Mouse (Mus musculus) stomach, embryonic 16.5 days (tissue): ENCODE measurements around the gene Cul4a. TPM values are rescaled to one million over a fixed set of nuclear protein-coding genes. Genes with fewer than 3 reads are reported as not detected.
A peak's percentile ranks its signal among the peaks of the same experiment; 100 is the strongest.

ENCODE experiments used
- ATAC-seq: fragments of 200-750 bp; cut with Nextera tagmentation; 2 replicates; pipeline ENCODE4 v1.8.0; 2017; ENCODE audit warnings: moderate number of reproducible peaks, moderate TSS enrichment; ENCODE audit not compliant: insufficient read depth, low FRiP score
- H3K27ac ChIP-seq: fragments of 300-500 bp; sonication (generic); 2 replicates; pipeline ENCODE4 v1.5.1; 2014; ENCODE audit warnings: low read length
- H3K27me3 ChIP-seq: fragments of 300-500 bp; sonication (generic); 2 replicates; pipeline ENCODE4 v1.6.1; 2014; ENCODE audit warnings: low read length, control low read depth, mixed read lengths; ENCODE audit not compliant: control insufficient read depth, insufficient read depth
- H3K36me3 ChIP-seq: fragments of 300-500 bp; sonication (generic); 2 replicates; pipeline ENCODE4 v1.6.1; 2014; ENCODE audit warnings: low read length; ENCODE audit not compliant: control insufficient read depth, insufficient read depth
- H3K4me1 ChIP-seq: fragments of 300-500 bp; sonication (generic); 2 replicates; pipeline ENCODE4 v1.6.1; 2014; ENCODE audit warnings: low read length, control low read depth, mixed read lengths; ENCODE audit not compliant: control insufficient read depth, insufficient read depth
- H3K4me2 ChIP-seq: fragments of 300-500 bp; sonication (generic); 2 replicates; pipeline ENCODE4 v1.6.1; 2014; ENCODE audit warnings: low read depth, low read length, mixed read lengths
- H3K4me3 ChIP-seq: fragments of 300-500 bp; sonication (generic); replicated peaks from 2 replicates; pipeline ENCODE4 v1.5.1; 2014; ENCODE audit warnings: mild to moderate bottlenecking, low read length
- H3K9ac ChIP-seq: fragments of 300-500 bp; sonication (generic); 2 replicates; pipeline ENCODE4 v1.6.1; 2014; ENCODE audit warnings: low read length
- H3K9me3 ChIP-seq: fragments of 300-500 bp; sonication (generic); replicated peaks from 2 replicates; pipeline ENCODE4 v1.6.1; 2016; ENCODE audit warnings: low read length, control low read depth; ENCODE audit not compliant: control insufficient read depth
- WGBS: fragments of 180-500 bp; shearing (Covaris S2); extraction: QIAGEN DNeasy Blood & Tissue Kit; methylation state at CpG from one replicate; pipeline ENCODE4 v1.1.7; 2014; 5-methylcytosine and 5-hydroxymethylcytosine counted together
- polyA plus RNA-seq: library from polyadenylated mRNA; unstranded; fragments of >200 nt; fragmentation: Nextera tagmentation; extraction: Ambion mirVana; gene quantifications from 2 replicates; pipeline ENCODE4 v1.2.1, GENCODE M21; 2015

The Cul4a gene
- polyA plus RNA-seq, 1 experiment from 2014 or later, result 101 TPM

DNA sequence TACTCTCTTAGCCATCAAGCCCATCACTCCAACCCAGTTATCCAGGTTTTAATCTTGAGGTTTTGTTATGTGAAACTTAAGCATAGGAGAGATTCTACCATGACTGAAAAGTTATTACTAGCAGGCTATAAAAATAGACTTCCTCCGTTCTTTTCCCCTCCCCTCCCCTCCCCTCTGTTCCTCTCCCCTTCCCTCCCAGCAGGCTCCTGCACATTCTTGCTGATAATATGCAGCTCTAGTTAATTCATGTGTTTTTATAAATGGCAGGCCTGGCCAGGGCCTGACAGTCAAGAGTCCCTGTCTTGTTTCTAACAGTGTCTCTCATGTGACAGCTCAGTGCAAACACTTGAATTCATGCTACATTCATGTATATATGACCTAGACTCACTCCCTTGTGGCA lies 65.1 kb downstream of the Cul4a start:
- 78% methylated on average over 1 of the region's 1 CpGs for WGBS
- ATAC-seq, result no peak

DNA sequence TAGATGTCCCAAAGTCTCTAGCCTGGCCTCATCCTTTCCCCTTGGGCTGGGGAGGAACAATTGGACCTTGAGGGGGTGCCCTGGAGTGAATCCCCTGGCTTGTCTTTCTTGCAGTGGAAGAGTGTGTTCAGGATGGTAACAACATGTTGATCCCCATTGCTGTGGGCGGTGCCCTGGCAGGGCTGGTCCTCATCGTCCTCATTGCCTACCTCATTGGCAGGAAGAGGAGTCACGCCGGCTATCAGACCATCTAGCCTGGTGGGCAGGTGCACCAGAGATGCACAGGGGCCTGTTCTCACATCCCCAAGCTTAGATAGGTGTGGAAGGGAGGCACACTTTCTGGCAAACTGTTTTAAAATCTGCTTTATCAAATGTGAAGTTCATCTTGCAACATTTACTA lies 68.9 kb downstream of the Cul4a start:
- H3K27me3 ChIP-seq, result no peaks in the 10 kb centered on the region
- H3K4me3 ChIP-seq, result no peak overlapping the region
- H3K4me1 ChIP-seq, result no peaks in the 10 kb centered on the region
- no peaks in the 10 kb centered on the region for H3K9me3 ChIP-seq
- H3K4me2 ChIP-seq, result no peak overlapping the region
- no peak overlapping the region for H3K9ac ChIP-seq
- 90% methylated on average over 4 of the region's 4 CpGs for WGBS
- no peak for ATAC-seq
- no peak overlapping the region for H3K27ac ChIP-seq
- peaks cover 20% of the 10 kb centered on the region for H3K36me3 ChIP-seq

More for the DNA sequence above, 65.1 kb downstream of the Cul4a start:
- no peaks in the 10 kb centered on the region for H3K9me3 ChIP-seq
- H3K4me3 ChIP-seq, result no peak overlapping the region
- H3K9ac ChIP-seq, result no peak overlapping the region
- no peaks in the 10 kb centered on the region for H3K27me3 ChIP-seq
- no peaks in the 10 kb centered on the region for H3K4me1 ChIP-seq
- no peak overlapping the region for H3K27ac ChIP-seq
- H3K4me2 ChIP-seq, result no peak overlapping the region
- H3K36me3 ChIP-seq, result peaks cover 25% of the 10 kb centered on the region

DNA sequence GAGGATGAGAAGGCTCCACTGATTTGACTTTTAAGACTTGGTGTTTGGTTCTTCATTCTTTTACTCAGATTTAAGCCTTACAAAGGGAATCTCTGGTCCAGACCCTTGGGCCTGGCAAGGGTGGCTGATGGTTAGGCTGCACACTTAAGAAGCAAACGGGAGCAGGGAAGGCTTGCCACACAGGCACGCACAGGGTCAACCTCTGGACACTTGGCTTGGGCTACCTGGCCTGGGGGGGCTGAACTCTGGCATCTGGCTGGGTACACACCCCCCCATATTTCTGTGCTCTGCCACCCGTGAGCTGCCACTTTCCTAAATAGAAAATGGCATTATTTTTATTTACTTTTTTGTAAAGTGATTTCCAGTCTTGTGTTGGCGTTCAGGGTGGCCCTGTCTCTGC lies 69.4 kb downstream of the Cul4a start:
- 91% methylated on average over 4 of the region's 4 CpGs for WGBS
- Histone ChIP-seq H3K9me3 (no peaks in the 10 kb centered on the region), H3K4me1 (no peaks in the 10 kb centered on the region), H3K36me3 (peaks cover 20% of the 10 kb centered on the region), H3K9ac (no peak overlapping the region), H3K4me3 (no peak overlapping the region), H3K27ac (no peak overlapping the region), H3K27me3 (no peaks in the 10 kb centered on the region), H3K4me2 (no peak overlapping the region)
- no peak for ATAC-seq

DNA sequence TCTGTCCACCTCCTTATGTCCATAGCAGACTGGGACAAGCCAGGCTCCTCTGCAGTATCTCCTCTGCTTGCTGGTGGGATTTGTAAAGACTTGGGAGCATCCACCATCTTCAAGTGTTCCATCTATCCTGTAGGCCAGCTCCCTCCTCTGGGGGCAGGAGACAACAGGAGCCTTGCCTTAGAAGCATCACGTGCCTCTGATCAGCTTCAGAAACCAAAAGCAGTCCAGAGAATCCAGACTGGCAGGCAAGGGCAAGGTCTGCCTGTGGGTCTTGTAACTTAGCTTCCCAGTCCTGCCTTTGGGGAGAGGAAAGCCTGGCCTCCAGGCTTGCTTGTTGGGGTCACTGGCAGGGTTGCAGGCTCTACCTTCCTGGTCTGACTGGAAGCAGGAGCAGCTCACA lies 70.2 kb downstream of the Cul4a start:
- Histone ChIP-seq H3K36me3 (peaks cover 20% of the 10 kb centered on the region), H3K4me1 (no peaks in the 10 kb centered on the region), H3K27me3 (no peaks in the 10 kb centered on the region), H3K9me3 (no peaks in the 10 kb centered on the region), H3K4me3 (no peak overlapping the region), H3K9ac (no peak overlapping the region), H3K4me2 (no peak overlapping the region), H3K27ac (no peak overlapping the region)
- 84% methylated on average over 1 of the region's 1 CpGs for WGBS
- ATAC-seq, result no peak

DNA sequence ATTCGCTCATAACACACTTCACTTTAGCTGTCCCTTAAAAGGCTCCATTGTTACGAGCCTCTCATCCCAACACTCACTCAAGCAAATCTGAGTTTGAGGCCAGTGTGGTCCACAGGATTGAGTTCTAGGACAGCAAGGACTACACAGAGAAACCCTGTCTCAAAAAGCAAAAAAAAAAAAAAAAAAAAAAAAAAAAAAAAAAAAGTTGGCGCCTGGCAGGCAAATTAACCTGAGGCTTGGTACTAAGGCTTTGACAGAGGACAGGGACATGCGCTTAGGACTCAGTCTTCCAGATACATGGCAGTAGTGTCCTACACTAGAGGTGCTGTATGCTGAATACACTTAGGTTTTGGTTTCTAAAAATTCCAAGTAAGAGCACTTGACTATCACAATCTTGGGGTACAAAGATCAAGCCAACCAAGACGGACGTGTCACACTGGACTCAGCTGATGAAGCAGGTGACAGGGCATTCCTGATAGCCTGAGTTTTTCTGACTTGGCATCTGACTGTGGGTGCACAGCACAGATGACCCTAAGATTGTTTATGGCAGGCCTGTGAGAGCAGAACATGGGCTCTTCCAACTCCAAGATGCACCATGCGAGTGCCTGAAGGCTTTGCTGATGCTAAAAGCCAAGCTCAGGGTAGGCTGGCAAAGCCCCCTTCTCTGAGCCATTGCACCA lies 71.9 kb downstream of the Cul4a start:
- no peak overlapping the region for H3K27ac ChIP-seq
- H3K4me2 ChIP-seq, result no peak overlapping the region
- no peak overlapping the region for H3K4me3 ChIP-seq
- no peaks in the 10 kb centered on the region for H3K9me3 ChIP-seq
- no peaks in the 10 kb centered on the region for H3K4me1 ChIP-seq
- H3K27me3 ChIP-seq, result no peaks in the 10 kb centered on the region
- no peak for ATAC-seq
- H3K36me3 ChIP-seq, result peaks cover 16% of the 10 kb centered on the region; the same call in 1 of the 2 replicates
- H3K9ac ChIP-seq, result no peak overlapping the region
- WGBS, result 89% methylated on average over 7 of the region's 7 CpGs

DNA sequence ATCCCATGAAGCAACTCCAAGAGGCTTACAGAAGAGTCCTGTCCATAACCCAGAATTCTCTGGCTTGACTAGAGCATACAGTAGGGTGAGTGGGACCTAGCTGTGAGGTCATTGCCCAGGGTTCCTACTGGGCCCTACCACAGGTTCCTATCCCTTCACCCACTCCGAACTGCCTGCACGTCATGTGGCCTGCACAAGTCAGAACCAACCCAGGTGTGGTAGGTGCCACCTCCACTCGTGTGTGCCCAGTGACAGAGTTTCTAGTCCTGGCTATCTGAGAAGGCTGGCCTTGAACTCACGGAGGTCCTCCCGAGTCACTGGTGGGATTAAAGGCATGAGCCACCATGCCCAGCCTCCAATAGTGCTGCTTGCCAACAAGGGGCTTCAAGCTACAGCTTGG lies 72.7 kb downstream of the Cul4a start:
- WGBS, result 78% methylated on average over 5 of the region's 5 CpGs
- H3K27ac ChIP-seq, result no peak overlapping the region
- ATAC-seq, result no peak

DNA sequence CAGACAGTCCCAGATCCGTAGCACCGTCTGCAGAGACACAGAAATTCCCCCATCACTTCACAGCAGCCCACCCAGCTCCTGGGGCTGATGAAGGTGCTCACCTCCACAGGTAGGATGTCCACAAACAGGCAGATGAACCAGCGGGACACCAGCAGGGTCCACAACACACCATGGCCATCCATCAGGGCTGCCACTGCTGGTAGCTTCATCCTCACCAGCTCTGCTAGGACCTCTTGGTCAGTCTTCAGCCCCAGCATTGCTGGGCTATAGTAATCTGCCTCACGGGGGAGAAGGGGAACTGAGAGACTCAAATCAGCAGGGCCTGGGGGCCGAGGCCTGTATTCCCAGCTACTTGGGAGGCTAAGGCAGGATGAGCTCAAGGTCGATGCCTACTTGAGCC lies 74.1 kb downstream of the Cul4a start:
- Histone ChIP-seq H3K27ac (no peak overlapping the region), H3K9ac (no peak overlapping the region), H3K9me3 (no peaks in the 10 kb centered on the region), H3K4me2 (no peak overlapping the region), H3K4me3 (no peak overlapping the region), H3K36me3 (no peaks in the 10 kb centered on the region; the same call in 1 of the 2 replicates), H3K27me3 (no peaks in the 10 kb centered on the region), H3K4me1 (no peaks in the 10 kb centered on the region)
- ATAC-seq, result no peak
- 74% methylated on average over 6 of the region's 6 CpGs for WGBS

More for the DNA sequence above, 72.7 kb downstream of the Cul4a start:
- Histone ChIP-seq H3K27me3 (no peaks in the 10 kb centered on the region), H3K4me1 (no peaks in the 10 kb centered on the region), H3K36me3 (peaks cover 11% of the 10 kb centered on the region; the same call in 1 of the 2 replicates), H3K9ac (no peak overlapping the region), H3K4me2 (no peak overlapping the region), H3K4me3 (no peak overlapping the region), H3K9me3 (no peaks in the 10 kb centered on the region)

DNA sequence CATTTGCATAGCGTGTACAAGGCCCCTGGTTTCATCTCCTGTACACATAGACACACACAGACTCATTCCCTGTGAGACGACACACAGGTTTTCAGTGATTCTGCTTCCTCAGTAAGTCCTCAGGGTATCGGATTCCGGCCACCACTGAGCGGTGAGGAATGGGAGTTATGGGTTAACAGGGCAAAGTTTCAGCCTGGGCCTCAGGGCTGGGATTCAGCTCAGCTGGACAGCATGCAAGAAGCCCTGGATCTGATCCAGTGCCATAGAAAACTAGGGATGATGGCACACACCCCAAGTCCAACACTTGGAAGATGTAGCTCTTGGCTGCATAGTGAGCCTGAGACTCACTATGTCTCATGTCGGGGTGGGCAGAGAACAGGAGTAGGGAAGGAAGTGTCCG lies 74.5 kb downstream of the Cul4a start:
- no peak overlapping the region for H3K4me3 ChIP-seq
- no peak overlapping the region for H3K4me2 ChIP-seq
- no peaks in the 10 kb centered on the region; the same call in 1 of the 2 replicates for H3K36me3 ChIP-seq
- H3K9me3 ChIP-seq, result no peaks in the 10 kb centered on the region
- no peaks in the 10 kb centered on the region for H3K27me3 ChIP-seq
- no peaks in the 10 kb centered on the region for H3K4me1 ChIP-seq
- WGBS, result 77% methylated on average over 7 of the region's 7 CpGs
- ATAC-seq, result no peak
- no peak overlapping the region for H3K27ac ChIP-seq
- no peak overlapping the region for H3K9ac ChIP-seq

DNA sequence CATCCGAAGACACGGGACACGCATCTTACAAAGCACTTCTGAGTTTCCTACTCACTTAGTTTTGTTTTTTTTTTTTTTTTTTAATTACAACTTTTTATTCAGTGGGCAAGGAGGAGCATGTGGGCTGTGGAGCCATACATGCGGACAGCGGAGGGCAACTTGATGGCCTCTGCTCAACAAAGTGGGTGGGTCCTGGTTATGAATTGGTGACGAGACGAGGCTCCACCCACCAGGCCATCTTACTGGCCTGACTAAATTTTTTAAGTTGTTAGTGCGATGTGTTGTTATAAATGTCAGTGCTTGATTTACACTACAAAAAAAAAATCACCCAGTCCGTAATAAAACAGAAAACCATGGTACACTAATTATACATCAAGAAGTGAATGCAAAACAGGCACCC lies 75.0 kb downstream of the Cul4a start:
- H3K27ac ChIP-seq, result no peak overlapping the region
- no peaks in the 10 kb centered on the region; the same call in 1 of the 2 replicates for H3K36me3 ChIP-seq
- no peak for ATAC-seq
- H3K4me2 ChIP-seq, result no peak overlapping the region
- H3K4me3 ChIP-seq, result no peak overlapping the region
- H3K27me3 ChIP-seq, result no peaks in the 10 kb centered on the region
- H3K4me1 ChIP-seq, result no peaks in the 10 kb centered on the region
- H3K9me3 ChIP-seq, result no peaks in the 10 kb centered on the region
- whole genome bisulfite sequencing, result 79% methylated on average over 9 of the region's 9 CpGs
- 0 out of 2 replicates have a peak overlapping the region, but pooled peaks have one; percentile 35 for H3K9ac ChIP-seq
